Mouse (Mus musculus): ENCODE data around the gene Hltf. TPM values are rescaled to one million over a fixed set of nuclear protein-coding genes. Genes with fewer than 3 reads are reported as not detected.

Hltf gene
- polyA plus RNA-seq, 1 experiment from 2014 or later: 23.2 TPM

DNA sequence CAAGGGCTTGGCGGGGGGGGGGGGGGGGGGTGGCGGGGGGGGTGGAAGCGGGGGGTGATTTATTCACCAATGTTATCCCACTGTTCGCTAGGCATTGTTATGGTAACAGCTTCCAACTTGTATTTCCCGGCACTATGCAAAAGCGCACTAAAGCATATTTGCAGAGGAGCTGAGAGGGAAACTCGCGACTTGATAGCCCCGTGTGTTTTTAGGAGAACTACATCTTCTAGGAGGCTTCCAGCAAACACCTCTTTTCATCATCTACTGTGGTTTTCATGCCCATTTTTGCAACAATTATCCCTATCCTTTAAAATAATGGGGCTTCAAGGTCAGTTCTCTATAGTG is 558 bp downstream of the Hltf start:
- Histone ChIP-seq H3K4me3 (ENCODE audit: low read depth, low read length) (peak overlapping the region; percentile 78), H3K4me1 (ENCODE audit: control insufficient read depth, insufficient read depth, low read length) (no peaks in the 10 kb centered on the region), H3K27me3 (ENCODE audit: control insufficient read depth, insufficient read depth, low read length) (no peaks in the 10 kb centered on the region), H3K27ac (replicated peaks; ENCODE audit: low read depth, low read length) (no peak overlapping the region), H3K9ac (replicated peaks; ENCODE audit: low read length) (peak overlapping the region; percentile 64), H3K9me3 (replicated peaks; ENCODE audit: control insufficient read depth, low read length) (no peaks in the 10 kb centered on the region), H3K4me2 (ENCODE audit: low read depth, low read length) (peak overlapping the region; percentile 24; the same call in 1 of the 2 replicates), H3K36me3 (replicated peaks; ENCODE audit: control insufficient read depth, insufficient read depth, low read depth, low read length) (no peaks in the 10 kb centered on the region)
- 0% methylated on average over 8 of the region's 9 CpGs for WGBS
- DNase-seq (ENCODE audit: low spot score) (peak; percentile 30), ATAC-seq (replicated peaks; ENCODE audit: insufficient number of reproducible peaks, low FRiP score, low TSS enrichment, low read depth) (no peak; the same call in 1 of the 2 replicates)

DNA sequence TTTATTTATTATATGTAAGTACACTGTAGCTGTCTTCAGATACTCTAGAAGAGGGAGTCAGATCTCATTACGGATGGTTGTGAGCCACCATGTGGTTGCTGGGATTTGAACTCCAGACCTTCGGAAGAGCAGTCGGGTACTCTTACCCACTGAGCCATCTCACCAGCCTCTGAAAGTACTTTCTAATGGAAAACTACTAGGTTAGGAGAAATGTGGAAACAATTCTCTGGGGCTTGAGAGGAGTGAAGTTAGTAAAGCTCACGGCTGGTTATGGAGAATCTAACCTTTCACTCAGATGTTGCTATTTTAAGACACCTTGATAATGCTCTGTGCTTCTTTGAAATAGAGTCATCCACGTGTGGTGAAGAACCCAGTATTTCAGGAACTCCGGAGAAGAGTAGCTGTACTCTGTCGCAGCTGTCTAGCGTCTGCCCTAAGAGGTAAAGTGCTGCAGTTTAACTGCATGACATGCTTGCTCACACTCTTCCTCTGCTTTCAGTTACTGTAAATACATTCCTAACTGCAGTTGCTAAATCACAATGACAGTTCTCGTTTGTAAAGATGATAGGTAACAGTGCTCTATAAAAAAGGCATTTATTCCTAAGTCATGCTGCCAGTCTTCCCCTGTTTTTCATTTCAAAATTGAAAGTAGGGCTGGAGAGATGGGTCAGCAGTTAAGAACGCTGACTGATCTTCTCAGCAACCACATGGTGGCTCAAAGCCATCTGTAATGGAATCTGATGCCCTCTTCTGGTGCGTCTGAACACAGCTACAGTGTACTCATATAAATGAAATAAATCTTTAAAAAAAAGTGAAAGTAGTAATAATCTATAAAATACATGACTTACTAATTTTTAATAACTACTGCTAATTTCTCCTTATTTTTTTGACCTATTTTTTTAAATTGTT is 18.8 kb downstream of the Hltf start:
- 84% methylated on average over 11 of the region's 11 CpGs for WGBS

DNA sequence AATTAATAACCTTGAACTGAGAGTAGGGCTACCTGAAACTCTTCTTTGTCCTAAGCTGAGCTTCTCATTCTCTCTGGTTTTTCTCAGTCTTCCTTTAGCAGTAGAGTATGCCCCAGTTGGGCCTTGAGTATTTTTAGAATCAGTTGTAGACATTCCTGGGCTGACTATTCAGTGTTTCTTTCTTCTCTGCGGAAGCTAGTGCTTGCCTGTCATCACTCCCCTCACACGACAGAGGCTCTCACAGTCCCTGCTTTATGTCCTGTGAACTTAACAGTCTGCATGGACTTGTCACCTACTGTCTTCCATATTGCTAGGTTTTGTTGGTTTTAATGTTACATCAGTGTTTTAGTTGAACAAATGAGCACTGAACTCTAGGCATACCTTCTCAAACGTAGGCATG is 24.6 kb downstream of the Hltf start:
- DNase-seq (ENCODE audit: low spot score) (no peak), ATAC-seq (replicated peaks; ENCODE audit: insufficient number of reproducible peaks, low FRiP score, low TSS enrichment, low read depth) (no peak)
- Histone ChIP-seq H3K27me3 (ENCODE audit: control insufficient read depth, insufficient read depth, low read length) (no peaks in the 10 kb centered on the region), H3K4me2 (ENCODE audit: low read depth, low read length) (no peak overlapping the region), H3K27ac (replicated peaks; ENCODE audit: low read depth, low read length) (no peak overlapping the region), H3K36me3 (replicated peaks; ENCODE audit: control insufficient read depth, insufficient read depth, low read depth, low read length) (no peaks in the 10 kb centered on the region), H3K4me1 (ENCODE audit: control insufficient read depth, insufficient read depth, low read length) (no peaks in the 10 kb centered on the region), H3K9me3 (replicated peaks; ENCODE audit: control insufficient read depth, low read length) (no peaks in the 10 kb centered on the region), H3K4me3 (ENCODE audit: low read depth, low read length) (no peak overlapping the region), H3K9ac (replicated peaks; ENCODE audit: low read length) (no peak overlapping the region)
- 73% methylated on average over 3 of the region's 3 CpGs for WGBS

More for the DNA sequence above, 18.8 kb downstream of the Hltf start:
- Histone ChIP-seq H3K9me3 (replicated peaks; ENCODE audit: control insufficient read depth, low read length) (no peaks in the 10 kb centered on the region), H3K27me3 (ENCODE audit: control insufficient read depth, insufficient read depth, low read length) (no peaks in the 10 kb centered on the region), H3K36me3 (replicated peaks; ENCODE audit: control insufficient read depth, insufficient read depth, low read depth, low read length) (no peaks in the 10 kb centered on the region), H3K9ac (replicated peaks; ENCODE audit: low read length) (no peak overlapping the region), H3K4me3 (ENCODE audit: low read depth, low read length) (no peak overlapping the region), H3K4me2 (ENCODE audit: low read depth, low read length) (no peak overlapping the region), H3K27ac (replicated peaks; ENCODE audit: low read depth, low read length) (no peak overlapping the region), H3K4me1 (ENCODE audit: control insufficient read depth, insufficient read depth, low read length) (no peaks in the 10 kb centered on the region)
- ATAC-seq (replicated peaks; ENCODE audit: insufficient number of reproducible peaks, low FRiP score, low TSS enrichment, low read depth) (no peak), DNase-seq (ENCODE audit: low spot score) (no peak)

DNA sequence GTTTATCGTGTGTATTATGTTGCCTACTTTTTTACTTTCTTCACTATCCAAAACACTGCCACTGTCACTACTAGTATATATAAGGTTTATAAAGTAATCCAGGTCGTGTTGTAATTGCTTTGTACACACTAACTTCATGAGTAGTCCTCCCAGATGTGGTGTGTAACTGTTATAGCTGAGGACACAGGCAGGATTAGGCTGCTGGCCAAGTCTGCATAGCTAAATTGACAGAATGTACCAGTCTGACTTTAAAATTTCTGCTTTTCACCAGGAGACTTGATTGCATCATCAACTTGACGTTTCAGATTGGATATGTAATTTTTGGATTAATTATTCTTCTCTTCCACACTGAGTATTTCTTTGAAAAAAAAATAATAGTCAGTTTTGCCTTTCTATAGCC is 46.2 kb downstream of the Hltf start:
- Histone ChIP-seq H3K9ac (replicated peaks; ENCODE audit: low read length) (no peak overlapping the region), H3K27ac (replicated peaks; ENCODE audit: low read depth, low read length) (no peak overlapping the region), H3K9me3 (replicated peaks; ENCODE audit: control insufficient read depth, low read length) (no peaks in the 10 kb centered on the region), H3K4me2 (ENCODE audit: low read depth, low read length) (no peak overlapping the region), H3K4me3 (ENCODE audit: low read depth, low read length) (no peak overlapping the region), H3K4me1 (ENCODE audit: control insufficient read depth, insufficient read depth, low read length) (no peaks in the 10 kb centered on the region), H3K27me3 (ENCODE audit: control insufficient read depth, insufficient read depth, low read length) (no peaks in the 10 kb centered on the region), H3K36me3 (replicated peaks; ENCODE audit: control insufficient read depth, insufficient read depth, low read depth, low read length) (no peaks in the 10 kb centered on the region)
- DNase-seq (ENCODE audit: low spot score) (no peak), ATAC-seq (replicated peaks; ENCODE audit: insufficient number of reproducible peaks, low FRiP score, low TSS enrichment, low read depth) (no peak)
- WGBS: 77% methylated on average over 3 of the region's 3 CpGs

DNA sequence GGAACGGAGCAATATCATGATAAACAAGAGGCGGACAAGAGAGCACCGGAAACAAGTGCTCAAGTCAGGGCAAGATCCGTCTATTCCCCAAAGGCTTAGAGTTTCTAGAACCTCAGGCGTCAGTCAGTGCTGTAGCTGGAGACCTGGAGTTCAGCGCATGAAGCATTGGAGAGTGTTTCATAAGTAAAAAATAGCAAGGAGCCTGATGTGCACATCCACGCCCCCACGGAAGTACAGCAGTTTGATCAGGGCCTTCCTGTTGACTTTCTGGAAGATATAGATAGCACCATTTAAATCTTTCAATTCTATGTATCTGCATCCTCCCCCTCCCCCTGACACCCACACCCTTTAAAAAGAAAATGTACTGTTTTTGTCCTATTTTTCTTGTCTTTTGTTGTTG is 46.7 kb downstream of the Hltf start:
- DNase-seq (ENCODE audit: low spot score): no peak
- no peak overlapping the region for H3K4me2 ChIP-seq (ENCODE audit: low read depth, low read length)
- no peak overlapping the region for H3K4me3 ChIP-seq (ENCODE audit: low read depth, low read length)
- no peak overlapping the region for H3K9ac ChIP-seq (replicated peaks; ENCODE audit: low read length)
- H3K9me3 ChIP-seq (replicated peaks; ENCODE audit: control insufficient read depth, low read length): no peaks in the 10 kb centered on the region
- H3K27me3 ChIP-seq (ENCODE audit: control insufficient read depth, insufficient read depth, low read length): no peaks in the 10 kb centered on the region
- 94% methylated on average over 8 of the region's 8 CpGs for WGBS
- H3K27ac ChIP-seq (replicated peaks; ENCODE audit: low read depth, low read length): no peak overlapping the region
- no peaks in the 10 kb centered on the region for H3K36me3 ChIP-seq (replicated peaks; ENCODE audit: control insufficient read depth, insufficient read depth, low read depth, low read length)
- no peaks in the 10 kb centered on the region for H3K4me1 ChIP-seq (ENCODE audit: control insufficient read depth, insufficient read depth, low read length)
- ATAC-seq (replicated peaks; ENCODE audit: insufficient number of reproducible peaks, low FRiP score, low TSS enrichment, low read depth): no peak

DNA sequence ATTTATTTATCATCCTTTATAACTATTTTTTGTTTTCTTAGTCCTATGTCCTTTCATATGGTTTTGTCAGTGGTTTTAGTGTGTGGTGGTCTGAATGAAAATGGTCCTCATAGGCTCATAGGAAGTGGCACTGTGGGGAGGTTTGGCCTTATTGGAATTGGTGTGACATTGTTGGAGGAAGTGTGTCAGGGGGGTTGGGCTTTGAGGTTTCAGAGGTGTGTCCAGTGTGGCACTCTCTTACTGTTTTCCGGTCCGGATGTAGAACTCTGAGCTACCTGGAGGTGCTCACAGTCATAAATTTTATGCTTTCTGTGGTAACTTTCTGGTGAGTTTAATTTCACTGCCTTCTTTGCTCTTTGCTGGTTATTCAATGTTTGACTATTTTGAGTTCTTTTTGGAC is 47.2 kb downstream of the Hltf start:
- no peaks in the 10 kb centered on the region for H3K36me3 ChIP-seq (replicated peaks; ENCODE audit: control insufficient read depth, insufficient read depth, low read depth, low read length)
- no peak overlapping the region for H3K27ac ChIP-seq (replicated peaks; ENCODE audit: low read depth, low read length)
- H3K4me2 ChIP-seq (ENCODE audit: low read depth, low read length): no peak overlapping the region
- no peak overlapping the region for H3K4me3 ChIP-seq (ENCODE audit: low read depth, low read length)
- H3K9me3 ChIP-seq (replicated peaks; ENCODE audit: control insufficient read depth, low read length): no peaks in the 10 kb centered on the region
- no peaks in the 10 kb centered on the region for H3K4me1 ChIP-seq (ENCODE audit: control insufficient read depth, insufficient read depth, low read length)
- WGBS: 86% methylated on average over 2 of the region's 2 CpGs
- DNase-seq (ENCODE audit: low spot score) (no peak), ATAC-seq (replicated peaks; ENCODE audit: insufficient number of reproducible peaks, low FRiP score, low TSS enrichment, low read depth) (no peak)
- no peak overlapping the region for H3K9ac ChIP-seq (replicated peaks; ENCODE audit: low read length)
- H3K27me3 ChIP-seq (ENCODE audit: control insufficient read depth, insufficient read depth, low read length): no peaks in the 10 kb centered on the region

DNA sequence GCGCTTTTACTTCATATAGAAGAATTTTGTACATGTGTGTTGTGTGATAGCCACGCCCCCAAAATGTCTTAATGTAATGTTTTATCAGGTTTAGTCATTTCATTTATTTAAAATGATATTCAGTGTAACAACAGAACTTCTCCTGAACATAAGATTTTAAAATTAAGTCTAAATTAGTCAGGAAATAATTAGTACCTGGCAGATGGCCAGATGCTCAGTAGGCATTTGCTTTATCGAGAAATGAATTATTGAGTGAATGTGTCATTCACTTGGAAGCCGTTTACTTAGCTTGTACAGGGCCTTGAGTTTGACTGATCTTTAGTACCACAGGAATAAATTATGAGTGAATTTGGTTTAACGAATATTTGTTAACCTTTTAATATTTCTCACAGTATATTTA is 51.3 kb downstream of the Hltf start:
- H3K27ac ChIP-seq (replicated peaks; ENCODE audit: low read depth, low read length): no peak overlapping the region
- H3K9ac ChIP-seq (replicated peaks; ENCODE audit: low read length): no peak overlapping the region
- ATAC-seq (replicated peaks; ENCODE audit: insufficient number of reproducible peaks, low FRiP score, low TSS enrichment, low read depth) (no peak), DNase-seq (ENCODE audit: low spot score) (no peak)
- H3K27me3 ChIP-seq (ENCODE audit: control insufficient read depth, insufficient read depth, low read length): no peaks in the 10 kb centered on the region
- H3K9me3 ChIP-seq (replicated peaks; ENCODE audit: control insufficient read depth, low read length): no peaks in the 10 kb centered on the region
- no peaks in the 10 kb centered on the region for H3K4me1 ChIP-seq (ENCODE audit: control insufficient read depth, insufficient read depth, low read length)
- H3K36me3 ChIP-seq (replicated peaks; ENCODE audit: control insufficient read depth, insufficient read depth, low read depth, low read length): no peaks in the 10 kb centered on the region
- H3K4me3 ChIP-seq (ENCODE audit: low read depth, low read length): no peak overlapping the region
- no peak overlapping the region for H3K4me2 ChIP-seq (ENCODE audit: low read depth, low read length)
- WGBS: 92% methylated on average over 5 of the region's 5 CpGs

DNA sequence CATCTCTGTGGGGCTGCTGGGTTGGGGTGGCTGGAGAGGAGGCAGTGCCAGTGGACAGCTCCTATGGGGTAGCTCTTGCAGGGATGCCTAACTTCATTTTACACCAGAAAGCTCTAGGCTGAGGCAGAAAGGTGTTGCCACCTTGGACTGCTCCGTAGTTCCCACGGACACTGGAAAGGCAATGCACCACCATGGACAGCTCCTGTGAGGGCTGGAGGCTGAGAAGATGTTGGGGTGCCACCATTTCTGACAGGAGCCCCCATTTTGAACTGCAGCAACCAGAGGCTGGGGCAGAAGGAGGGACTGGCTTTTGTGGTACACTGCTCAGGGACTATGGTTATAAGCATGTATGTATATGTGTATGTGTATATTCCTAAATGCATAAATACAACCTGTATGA is 54.3 kb downstream of the Hltf start:
- Histone ChIP-seq H3K9me3 (replicated peaks; ENCODE audit: control insufficient read depth, low read length) (no peaks in the 10 kb centered on the region), H3K4me2 (ENCODE audit: low read depth, low read length) (no peak overlapping the region), H3K9ac (replicated peaks; ENCODE audit: low read length) (no peak overlapping the region), H3K27me3 (ENCODE audit: control insufficient read depth, insufficient read depth, low read length) (no peaks in the 10 kb centered on the region), H3K27ac (replicated peaks; ENCODE audit: low read depth, low read length) (no peak overlapping the region), H3K4me3 (ENCODE audit: low read depth, low read length) (no peak overlapping the region), H3K36me3 (replicated peaks; ENCODE audit: control insufficient read depth, insufficient read depth, low read depth, low read length) (no peaks in the 10 kb centered on the region), H3K4me1 (ENCODE audit: control insufficient read depth, insufficient read depth, low read length) (no peaks in the 10 kb centered on the region)
- ATAC-seq (replicated peaks; ENCODE audit: insufficient number of reproducible peaks, low FRiP score, low TSS enrichment, low read depth) (no peak), DNase-seq (ENCODE audit: low spot score) (no peak)
- 93% methylated on average over 2 of the region's 2 CpGs for WGBS
